Mouse (Mus musculus) c-Kit-positive CD71-negative TER-119-negative erythroid progenitor cells, embryonic 14.5 days (primary cell): ENCODE measurements around the gene Opcml.

Source experiments
- DNase-seq: peaks from one replicate; pipeline ENCODE4 v3.0.0-alpha.2; 2013; ENCODE audit warnings: low read depth

Gene Opcml

GRCm38 (mm10) chr9:28003131-28003530 lies 212.6 kb downstream of the Opcml start:
- DNase-seq: no peak

- DNase-seq: no peak
Observed at GRCm38 (mm10) chr9:28011483-28011882, 220.9 kb downstream of the Opcml start.

GRCm38 (mm10) chr9:28012664-28013063 lies 222.1 kb downstream of the Opcml start:
- no peak for DNase-seq

GRCm38 (mm10) chr9:28013192-28013591 lies 222.6 kb downstream of the Opcml start:
- DNase-seq: no peak

GRCm38 (mm10) chr9:28028156-28028555 lies 237.6 kb downstream of the Opcml start:
- DNase-seq: no peak

- no peak for DNase-seq
Observed at GRCm38 (mm10) chr9:28028788-28029393, 238.3 kb downstream of the Opcml start.

GRCm38 (mm10) chr9:28049157-28049556 lies 258.6 kb downstream of the Opcml start:
- DNase-seq: no peak

- no peak for DNase-seq
Observed at GRCm38 (mm10) chr9:28057171-28057845, 266.7 kb downstream of the Opcml start.

GRCm38 (mm10) chr9:28065126-28065525 lies 274.6 kb downstream of the Opcml start:
- no peak for DNase-seq

GRCm38 (mm10) chr9:28080694-28081093 lies 290.1 kb downstream of the Opcml start:
- DNase-seq: no peak

GRCm38 (mm10) chr9:28083754-28084153 lies 293.2 kb downstream of the Opcml start:
- no peak for DNase-seq

GRCm38 (mm10) chr9:28084273-28084726 lies 293.7 kb downstream of the Opcml start:
- DNase-seq: no peak

GRCm38 (mm10) chr9:28091395-28091794 lies 300.8 kb downstream of the Opcml start:
- no peak for DNase-seq

GRCm38 (mm10) chr9:28094722-28095121 lies 304.1 kb downstream of the Opcml start:
- no peak for DNase-seq

- no peak for DNase-seq
Observed at GRCm38 (mm10) chr9:28096204-28096603, 305.6 kb downstream of the Opcml start.

- no peak for DNase-seq
Observed at GRCm38 (mm10) chr9:28101981-28102380, 311.4 kb downstream of the Opcml start.

GRCm38 (mm10) chr9:28121858-28122257 lies 331.3 kb downstream of the Opcml start:
- no peak for DNase-seq

GRCm38 (mm10) chr9:28128735-28129134 lies 338.2 kb downstream of the Opcml start:
- DNase-seq: no peak

- no peak for DNase-seq
Observed at GRCm38 (mm10) chr9:28131521-28131920, 340.9 kb downstream of the Opcml start.

GRCm38 (mm10) chr9:28136614-28137013 lies 346.0 kb downstream of the Opcml start:
- DNase-seq: no peak

- no peak for DNase-seq
Observed at GRCm38 (mm10) chr9:28139957-28140597, 349.5 kb downstream of the Opcml start.

GRCm38 (mm10) chr9:28149507-28149906 lies 358.9 kb downstream of the Opcml start:
- DNase-seq: no peak

GRCm38 (mm10) chr9:28153748-28154147 lies 363.2 kb downstream of the Opcml start:
- no peak for DNase-seq
